Comparison of ENCODE assay signal across 13 mouse cellular contexts in the genomic region with DNA sequence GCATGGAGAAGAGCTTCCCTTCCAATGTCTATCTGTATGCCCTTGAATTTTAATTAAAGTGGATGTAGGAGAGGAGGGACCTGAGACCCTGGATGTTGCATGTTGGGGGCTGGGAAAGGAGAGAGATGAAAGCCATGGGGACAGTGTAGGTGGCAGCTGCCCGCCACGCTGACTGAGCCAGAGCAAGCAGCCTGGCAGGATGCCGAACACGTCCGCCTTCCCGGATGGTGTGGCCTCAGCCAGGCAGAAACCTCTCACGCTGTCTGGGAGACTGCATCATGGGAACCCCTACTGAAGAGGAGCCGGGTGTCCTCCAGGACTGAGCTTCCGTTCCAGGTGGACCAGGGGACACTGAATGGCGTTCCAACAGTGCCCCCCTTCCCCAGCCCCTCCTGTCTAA. TPM values are rescaled to one million over a fixed set of nuclear protein-coding genes. Genes with fewer than 3 reads are reported as not detected.
DNase-seq lines count a peak whose midpoint lies in the region; ATAC-seq lines count a peak whose summit lies in the region.
"Had no signal": no experiment of that assay in that cellular context is flagged by ENCODE, and none has a peak within 500 bp of the region (broad histone marks: within the 10 kb centered on the region; RNA-seq: fewer than 3 reads in every experiment).

No protein-coding gene starts in this region.

- peak; percentile 67 to 74 for DNase-seq in left cerebral cortex, adult 18-20 months (ENCODE audit: low spot score in 2 of 2)
- DNase-seq in left cerebral cortex, adult 8-10 months (ENCODE audit: low spot score in 2 of 2), result no peak
- peak; percentile 71 to 73 for DNase-seq in left cerebral cortex, postnatal 14 days (ENCODE audit: low spot score in 2 of 2)
- DNase-seq in right cerebral cortex, postnatal 14 days, result peak; percentile 82
- DNase-seq in spleen, adult 18-20 months, result no peak
- DNase-seq in heart, postnatal 25 days (ENCODE audit: low spot score), result no peak
- DNase-seq in retina, embryonic 14.5 days (ENCODE audit: low spot score), result no peak
- DNase-seq: embryo, embryonic 11 days; kidney, postnatal 14 days; thymus, adult 18-20 months had no signal

- peaks cover 22% of the 10 kb centered on the region for H3K27me3 ChIP-seq in forebrain, embryonic 12.5 days

- peaks cover 22% of the 10 kb centered on the region for H3K4me1 ChIP-seq in forebrain, embryonic 12.5 days

- H3K9me3 ChIP-seq in forebrain, embryonic 12.5 days, result no peaks in the 10 kb centered on the region

- no peak for ATAC-seq in forebrain, embryonic 12.5 days (ENCODE audit: low FRiP score)

- no peak overlapping the region for H3K27ac ChIP-seq in forebrain, embryonic 12.5 days

- H3K4me3 ChIP-seq in forebrain, embryonic 12.5 days (replicated peaks), result peak overlapping the region; percentile 81; the same call in 1 of the 2 replicates

- intact Hi-C loops in left cerebral cortex, postnatal 14 days (cut with DNase I), result no loop called here
- intact Hi-C loops in heart, postnatal 25 days (cut with DNase I), result no loop called here

- H3K9ac ChIP-seq in forebrain, embryonic 12.5 days, result no peak overlapping the region

- peak overlapping the region; percentile 87 for H3K4me2 ChIP-seq in forebrain, embryonic 12.5 days
- H3K4me2 ChIP-seq: liver, embryonic 11.5 days had no signal

- WGBS in forebrain, embryonic 12.5 days, result 84% methylated on average over 10 of the region's 10 CpGs

- peaks cover 30% of the 10 kb centered on the region for H3K36me3 ChIP-seq in forebrain, embryonic 12.5 days (replicated peaks)

RNA-seq across cellular contexts. Expression of gene Slc29a4, which starts 11.3 kb away (rescaled TPM):
- total RNA-seq in left cerebral cortex, adult 18-20 months (2021), result 10 to 100 TPM in 1 of 2 experiments, 1 to 10 TPM in 1; 6.1 to 10.8 TPM
- 10 to 100 TPM in 1 of 4 experiments, 1 to 10 TPM in 3; 6.3 to 16.9 (median 9.3) TPM for total RNA-seq in left cerebral cortex, adult 8-10 months (2022)
- polyA plus RNA-seq in forebrain, embryonic 12.5 days (2016; fragmentation: Nextera tagmentation; extraction: Ambion mirVana), result 43.4 and 44.9 TPM in 2 replicates
- 10 to 100 TPM; 36.9 to 46.7 TPM for total RNA-seq in left cerebral cortex, postnatal 14 days (2021)
- under 1 TPM; 0.34 to 0.65 TPM for total RNA-seq in heart, postnatal 25 days (2021)
- total RNA-seq: megakaryocyte, adult 5-6 weeks had no signal

Comparison
In these comparisons a context has a peak if more than half of its experiments do, and no peak if none do; other contexts are left out.
1. DNase-seq: peak in left cerebral cortex, adult 18-20 months (2 of 2), left cerebral cortex, postnatal 14 days (2 of 2) and right cerebral cortex, postnatal 14 days (single experiment); none in left cerebral cortex, adult 8-10 months (0 of 2), spleen, adult 18-20 months (0 of 2), heart, postnatal 25 days (single experiment) and retina, embryonic 14.5 days (single experiment).
2. RNA of gene Slc29a4, which starts 11.3 kb away (total RNA-seq): 36.9 to 46.7 TPM in left cerebral cortex, postnatal 14 days, 6.1 to 10.8 TPM in left cerebral cortex, adult 18-20 months and 6.3 to 16.9 TPM in left cerebral cortex, adult 8-10 months; 0.34 to 0.65 TPM in heart, postnatal 25 days; every median in the first group is over 4 times any median in the second.